Mouse (Mus musculus) cerebellum, adult 2 months (tissue): Measurements from ENCODE around the gene Acp5. TPM values are rescaled to one million over a fixed set of nuclear protein-coding genes. Genes with fewer than 3 reads are reported as not detected.
A peak's percentile ranks its signal among the peaks of the same experiment; 100 is the strongest.

Experiments used
- DNase-seq, 2 experiments: peaks; one replicate each; pipeline ENCODE4 v3.0.0; 2021
- H3K27ac ChIP-seq: fragments of 200-500 bp; 2 replicates; pipeline ENCODE4 v1.5.1; 2012; ENCODE audit warnings: low read length, control low read depth, inconsistent platforms; ENCODE audit not compliant: insufficient read depth
- H3K27me3 ChIP-seq: fragments of 200-500 bp; 2 replicates; pipeline ENCODE4 v1.6.1; 2012; ENCODE audit warnings: inconsistent platforms, mild to moderate bottlenecking, low read length, moderate library complexity; ENCODE audit not compliant: control insufficient read depth, insufficient read depth
- H3K4me1 ChIP-seq: fragments of 200-500 bp; 2 replicates; pipeline ENCODE4 v1.6.1; 2011; ENCODE audit warnings: low read length; ENCODE audit not compliant: control insufficient read depth, insufficient read depth
- H3K4me3 ChIP-seq: fragments of 200-500 bp; replicated peaks from 2 replicates; pipeline ENCODE3; 2011; ENCODE audit warnings: mild to moderate bottlenecking, low read depth, low read length, control low read depth; ENCODE audit not compliant: insufficient read depth
- CTCF ChIP-seq: fragments of 200-500 bp; IDR thresholded peaks from 2 replicates; pipeline ENCODE4 v1.5.1; 2011; ENCODE audit warnings: low read depth, mild to moderate bottlenecking, control low read depth, low read length, moderate library complexity, borderline replicate concordance; ENCODE audit not compliant: insufficient read depth
- POLR2A ChIP-seq: fragments of 200-500 bp; IDR thresholded peaks from 2 replicates; pipeline ENCODE4 v1.6.1; 2011; ENCODE audit warnings: low read length, control low read depth, borderline replicate concordance; ENCODE audit not compliant: insufficient read depth
- WGBS: fragments of 180-500 bp; shearing (Covaris S2); methylation state at CpG from one replicate; pipeline ENCODE4 v1.1.7; 2018; 5-methylcytosine and 5-hydroxymethylcytosine counted together
- polyA plus RNA-seq: library from polyadenylated mRNA; depleted of rRNA; stranded (reverse); fragments of >200 nt; gene quantifications from 2 replicates; pipeline ENCODE4 v1.2.3, GENCODE M21; 2012; rRNA removed

Gene Acp5
- polyA plus RNA-seq, 1 experiment, result 0.28 TPM

GRCm38 (mm10) chr9:22086012-22086411 lies 49.5 kb downstream of the Acp5 start:
- peak overlapping the region; percentile 78 for H3K4me3 ChIP-seq
- no peak for TF ChIP-seq POLR2A
- no peak for TF ChIP-seq CTCF
- H3K4me1 ChIP-seq, result peaks cover 8% of the 10 kb centered on the region; the same call in 1 of the 2 replicates
- no peak overlapping the region for H3K27ac ChIP-seq
- no peaks in the 10 kb centered on the region for H3K27me3 ChIP-seq
- DNase-seq, result no peak
- 79% methylated on average over 6 of the region's 6 CpGs for WGBS

DNA sequence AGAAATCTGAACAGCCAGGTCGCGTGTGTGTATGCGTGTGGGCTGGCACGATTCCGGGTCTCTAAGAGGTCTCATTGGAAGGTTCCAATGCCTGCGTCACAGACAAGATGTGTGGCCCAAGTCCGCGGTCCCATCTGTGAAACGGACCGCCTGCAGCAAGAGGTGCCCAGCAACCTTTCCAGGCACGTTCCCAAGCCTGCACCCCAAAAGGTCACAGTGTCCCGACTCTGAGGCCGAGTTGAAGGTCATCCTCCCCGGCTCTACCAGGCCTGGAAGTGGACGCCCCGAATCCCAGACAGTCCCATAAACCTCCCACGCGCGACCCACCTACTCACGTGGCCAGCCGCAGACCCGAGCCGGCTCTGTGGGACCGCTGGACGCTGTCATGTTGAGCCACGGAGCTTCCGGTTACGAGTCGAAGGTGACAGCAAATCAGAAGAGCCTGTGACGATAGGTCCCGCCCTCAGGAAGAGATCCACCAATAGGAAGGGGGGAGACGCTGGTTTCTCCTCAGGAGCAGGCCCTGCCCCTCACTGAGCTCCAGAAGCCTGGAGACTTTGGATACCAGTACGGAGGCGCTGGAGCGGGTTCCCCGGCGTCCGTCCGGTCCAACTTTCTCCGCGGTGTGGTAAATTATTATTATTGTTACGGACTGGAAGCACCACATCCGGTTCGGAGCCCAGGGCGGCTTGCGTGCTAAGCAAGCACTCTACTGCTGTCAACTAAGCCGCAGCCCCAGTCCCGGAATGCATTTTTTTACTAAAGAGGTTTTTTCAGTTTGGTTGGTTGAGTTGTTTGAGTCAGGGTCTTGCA lies 50.3 kb downstream of the Acp5 start, which contains the start of gene Ecsit:
Ecsit (minus strand) TSS at position 417 of the 813 bp plus-strand sequence.
- Histone ChIP-seq H3K27me3 (no peaks in the 10 kb centered on the region), H3K4me1 (peaks cover 8% of the 10 kb centered on the region; the same call in 1 of the 2 replicates), H3K4me3 (peak within 1 kb of the TSS; percentile 78), H3K27ac (peak within 1 kb of the TSS; percentile 68)
- WGBS, result under 1% methylated on average over 48 of the region's 48 CpGs
- peak; percentile 78; the same call in 1 of the 2 replicates for TF ChIP-seq POLR2A
- no peak for TF ChIP-seq CTCF
- DNase-seq, result peak; percentile 96 to 98

GRCm38 (mm10) chr9:22084667-22085021 lies 50.9 kb downstream of the Acp5 start:
- H3K4me3 ChIP-seq, result peak overlapping the region; percentile 73
- WGBS, result 17% methylated on average over 4 of the region's 4 CpGs
- no peaks in the 10 kb centered on the region for H3K27me3 ChIP-seq
- H3K4me1 ChIP-seq, result peaks cover 8% of the 10 kb centered on the region; the same call in 1 of the 2 replicates
- H3K27ac ChIP-seq, result peak overlapping the region; percentile 68; the same call in 1 of the 2 replicates
- no peak for TF ChIP-seq CTCF
- no peak for TF ChIP-seq POLR2A
- no peak for DNase-seq

Other genes starting within 250 kb of the Acp5 start
- gene Rab3d, start 217.5 kb downstream of the Acp5 start, polyA plus RNA-seq, result 13.9 and 16.3 TPM in 2 replicates
- 14.7 and 16.6 TPM in 2 replicates for gene Ccdc159, start 208.2 kb downstream of the Acp5 start, polyA plus RNA-seq
- gene Tmem205, start 208.2 kb downstream of the Acp5 start, polyA plus RNA-seq, result 62.5 and 64.1 TPM in 2 replicates
- 97.5 and 106 TPM in 2 replicates for gene Plppr2, start 198.7 kb downstream of the Acp5 start, polyA plus RNA-seq
- gene Swsap1, start 180.0 kb downstream of the Acp5 start, polyA plus RNA-seq, result 12.2 and 12.8 TPM in 2 replicates
- gene Epor, start 172.2 kb downstream of the Acp5 start, polyA plus RNA-seq, result 9.2 and 10.4 TPM in 2 replicates
- gene Rgl3, start 146.3 kb downstream of the Acp5 start, polyA plus RNA-seq, result 67.6 and 83.3 TPM in 2 replicates
- gene Ccdc151, start 133.1 kb downstream of the Acp5 start, polyA plus RNA-seq, result 2.4 and 2.7 TPM in 2 replicates
- gene Prkcsh, start 132.9 kb downstream of the Acp5 start, polyA plus RNA-seq, result 91.3 and 95.3 TPM in 2 replicates
- 165 and 169 TPM in 2 replicates for gene Elavl3, start 83.7 kb downstream of the Acp5 start, polyA plus RNA-seq
- gene Gm49318, start 64.5 kb downstream of the Acp5 start, polyA plus RNA-seq, result not detected in 2 replicates
- 45.4 and 48.3 TPM in 2 replicates for gene Zfp653, start 64.3 kb downstream of the Acp5 start, polyA plus RNA-seq
- gene Ecsit, start 50.3 kb downstream of the Acp5 start, polyA plus RNA-seq, result 85.2 and 90.2 TPM in 2 replicates
- 1.6 and 1.8 TPM in 2 replicates for gene Cnn1, start 36.5 kb downstream of the Acp5 start, polyA plus RNA-seq
- 125 and 130 TPM in 2 replicates for gene Elof1, start 18.5 kb downstream of the Acp5 start, polyA plus RNA-seq
- 115 and 150 TPM in 2 replicates for gene Pigyl, start 21.1 kb upstream of the Acp5 start, polyA plus RNA-seq
- 0.07 and 0.13 TPM in 2 replicates for gene Zfp872, start 52.4 kb upstream of the Acp5 start, polyA plus RNA-seq
- gene Zfp809, start 90.0 kb upstream of the Acp5 start, polyA plus RNA-seq, result 16.8 and 19.8 TPM in 2 replicates
- gene Zfp599, start 124.2 kb upstream of the Acp5 start, polyA plus RNA-seq, result 2.8 and 3.2 TPM in 2 replicates
- 14.5 and 15.3 TPM in 2 replicates for gene Zfp810, start 171.9 kb upstream of the Acp5 start, polyA plus RNA-seq